Mouse (Mus musculus) embryo, embryonic 10.5 days (tissue): Measurements from ENCODE around the gene Rex2.
"Not testable (repeated sequence)": the region's sequence is repeated elsewhere in the genome, so short reads cannot be mapped to it uniquely, and the experiment has no call there.

Source experiments
- DNase-seq: peaks from one replicate; pipeline ENCODE4 v3.0.0-alpha.2; 2015; ENCODE audit warnings: low spot score

The Rex2 gene

GRCm38 (mm10) chr4:147021550-147021949 lies at the start of gene Rex2:
Rex2 (plus strand) TSS chr4:147021850.
- DNase-seq, result not testable (repeated sequence)

- not testable (repeated sequence) for DNase-seq
Measured at GRCm38 (mm10) chr4:146976581-146976980, 45.1 kb upstream of the Rex2 start.

GRCm38 (mm10) chr4:147018400-147018799 lies 3.2 kb upstream of the Rex2 start:
- not testable (repeated sequence) for DNase-seq

GRCm38 (mm10) chr4:147026374-147026773 lies 4.7 kb downstream of the Rex2 start:
- not testable (repeated sequence) for DNase-seq

- DNase-seq, result not testable (repeated sequence)
Measured at GRCm38 (mm10) chr4:147031308-147032036, 9.8 kb downstream of the Rex2 start.

GRCm38 (mm10) chr4:147063768-147064167 lies 42.1 kb downstream of the Rex2 start:
- not testable (repeated sequence) for DNase-seq

- DNase-seq, result not testable (repeated sequence)
Measured at GRCm38 (mm10) chr4:147065861-147066260, 44.2 kb downstream of the Rex2 start.

- not testable (repeated sequence) for DNase-seq
Measured at GRCm38 (mm10) chr4:147066380-147066779, 44.7 kb downstream of the Rex2 start.

- not testable (repeated sequence) for DNase-seq
Measured at GRCm38 (mm10) chr4:147095641-147096040, 74.0 kb downstream of the Rex2 start.

GRCm38 (mm10) chr4:147101666-147102626 lies 80.3 kb downstream of the Rex2 start:
- peak; percentile 36 for DNase-seq

- peak; percentile 11 for DNase-seq
Measured at GRCm38 (mm10) chr4:147103814-147104213, 82.2 kb downstream of the Rex2 start.
